In the genomic region with DNA sequence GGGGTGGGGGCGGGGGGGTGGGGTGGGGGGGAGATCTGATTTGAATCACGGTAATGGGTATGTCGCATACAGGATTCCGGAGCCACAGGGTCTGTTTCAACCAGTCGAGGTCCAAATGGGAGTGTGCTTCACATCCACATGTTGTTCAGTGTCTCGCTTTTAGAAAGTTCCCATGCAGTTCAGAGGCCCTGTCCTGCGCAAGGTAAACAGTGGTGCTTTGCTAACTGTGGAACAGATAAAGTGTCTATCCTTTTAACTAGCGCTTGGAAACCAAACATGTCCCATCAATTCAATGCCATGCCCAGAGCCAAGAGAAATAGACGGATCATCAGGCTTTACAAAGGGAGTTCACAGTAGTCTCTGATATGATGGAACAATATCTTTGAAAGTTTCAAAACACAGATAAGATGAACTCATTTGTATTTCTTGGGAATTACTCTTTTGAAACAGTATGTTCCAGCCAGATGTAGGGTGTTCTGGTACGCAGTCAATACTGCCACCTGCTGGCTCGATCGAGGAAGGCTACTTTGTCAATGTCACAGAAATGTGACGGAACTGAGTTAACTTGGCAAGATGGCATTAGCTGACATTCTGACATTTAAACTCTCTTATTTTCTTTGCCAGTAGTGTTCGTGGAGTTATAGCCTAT, we compare ENCODE assay signal across 9 mouse cellular contexts.
DNase-seq lines count a peak whose midpoint lies in the region; ATAC-seq and TF ChIP-seq lines count a peak whose summit lies in the region.
"Had no signal": no experiment of that assay in that cellular context is flagged by ENCODE, and none has a peak within 500 bp of the region (broad histone marks: within the 10 kb centered on the region; RNA-seq: fewer than 3 reads in every experiment).

No protein-coding gene starts in this region.

- no peak overlapping the region for H3K27ac ChIP-seq in intestine, embryonic 16.5 days (ENCODE audit: low read length)
- H3K27ac ChIP-seq in testis, adult 2 months (ENCODE audit: control insufficient read depth, insufficient read depth, low read depth, low read length): no peak overlapping the region
- H3K27ac ChIP-seq: embryonic facial prominence, embryonic 12.5 days had no signal

- no peaks in the 10 kb centered on the region for H3K9me3 ChIP-seq in intestine, embryonic 16.5 days (ENCODE audit: control insufficient read depth, low read length)
- H3K9me3 ChIP-seq: embryonic facial prominence, embryonic 12.5 days had no signal

- peak; percentile 89 for ATAC-seq in common myeloid progenitor, adult 5-6 weeks (replicated peaks; ENCODE audit: low read depth, poor library complexity, severe bottlenecking)
- ATAC-seq in intestine, embryonic 16.5 days: peak; percentile 68

- 46% methylated on average over 14 of the region's 14 CpGs for WGBS in intestine, embryonic 16.5 days

- peak; percentile 54; the same call in 1 of the 2 replicates for TF ChIP-seq CTCF in testis, adult 2 months (IDR thresholded peaks at IDR 0.05; ENCODE audit: control insufficient read depth, insufficient read depth, insufficient replicate concordance, low read depth, low read length)

- H3K4me2 ChIP-seq in intestine, embryonic 16.5 days (ENCODE audit: low read depth, low read length): no peak overlapping the region
- H3K4me2 ChIP-seq: embryonic facial prominence, embryonic 12.5 days had no signal

- H3K36me3 ChIP-seq in intestine, embryonic 16.5 days (ENCODE audit: control insufficient read depth, insufficient read depth, low read length): no peaks in the 10 kb centered on the region
- H3K36me3 ChIP-seq in testis, adult 2 months (ENCODE audit: control insufficient read depth, insufficient read depth, low read length): no peaks in the 10 kb centered on the region
- H3K36me3 ChIP-seq: embryonic facial prominence, embryonic 12.5 days had no signal

- DNase-seq in 3134 (ENCODE audit: extremely low read depth, insufficient read length, low spot score) (peak; percentile 13), R1 (ENCODE audit: low read depth, low spot score) (peak; percentile 47)
- peak; percentile 51 to 62 for DNase-seq in gastrocnemius, postnatal 36 days
- DNase-seq in left cerebral cortex, postnatal 36 days (ENCODE audit: low spot score in 2 of 2): peak; percentile 47 to 66
- peak; percentile 66 for DNase-seq in neural tube, embryonic 10.5 days (ENCODE audit: extremely low spot score, low spot score)

- no peak overlapping the region for H3K9ac ChIP-seq in intestine, embryonic 16.5 days (ENCODE audit: low read depth, low read length)
- H3K9ac ChIP-seq: embryonic facial prominence, embryonic 12.5 days had no signal

- H3K4me3 ChIP-seq in intestine, embryonic 16.5 days (ENCODE audit: low read length): no peak overlapping the region
- H3K4me3 ChIP-seq in testis, adult 2 months (ENCODE audit: control insufficient read depth, low read depth, low read length): peak overlapping the region; percentile 29; the same call in 1 of the 2 replicates
- H3K4me3 ChIP-seq: embryonic facial prominence, embryonic 12.5 days had no signal

- no peak for TF ChIP-seq POLR2A in testis, adult 2 months (IDR thresholded peaks at IDR 0.05; ENCODE audit: control insufficient read depth, low read depth, low read length)

- no peaks in the 10 kb centered on the region for H3K4me1 ChIP-seq in intestine, embryonic 16.5 days (ENCODE audit: control insufficient read depth, insufficient read depth, low read length)
- no peaks in the 10 kb centered on the region for H3K4me1 ChIP-seq in testis, adult 2 months (ENCODE audit: control insufficient read depth, insufficient read depth, low read length)
- H3K4me1 ChIP-seq: embryonic facial prominence, embryonic 12.5 days had no signal

- no peaks in the 10 kb centered on the region for H3K27me3 ChIP-seq in intestine, embryonic 16.5 days (replicated peaks; ENCODE audit: control insufficient read depth, insufficient read depth, low read length)
- no peaks in the 10 kb centered on the region for H3K27me3 ChIP-seq in testis, adult 2 months (ENCODE audit: control insufficient read depth, insufficient read depth, low read length)
- H3K27me3 ChIP-seq: embryonic facial prominence, embryonic 12.5 days had no signal

- intact Hi-C loops in gastrocnemius, postnatal 36 days (cut with DNase I): loop anchor here (5.0 to 10.0 kb wide), 2 partner anchors 253 to 609 kb away; no protein-coding TSS in a partner anchor
- intact Hi-C loops in left cerebral cortex, postnatal 36 days (cut with DNase I): loop anchor here (2.0 to 10.0 kb wide), 4 partner anchors 99 to 619 kb away; no protein-coding TSS in a partner anchor

Comparison
In these comparisons a context has a peak if more than half of its experiments do, and no peak if none do; other contexts are left out.
1. DNase-seq: peak in every context shown above with its lines; median percentile 66 in neural tube, embryonic 10.5 days; 56 in gastrocnemius, postnatal 36 days; 56 in left cerebral cortex, postnatal 36 days; 47 in R1; 13 in 3134.